Mouse (Mus musculus): ENCODE measurements around the gene Tigit.

Tigit gene

GRCm38 (mm10) chr16:43663978-43664579, at the start of gene Tigit:
Gene Tigit (minus strand): TSS chr16:43664146.
- peak; percentile 17 for DNase-seq

GRCm38 (mm10) chr16:43711361-43711760, 47.4 kb upstream of the Tigit start:
- DNase-seq = no peak

- no peak for DNase-seq
These were observed 46.7 kb upstream of the Tigit start for GRCm38 (mm10) chr16:43710651-43711050.

- no peak for DNase-seq
These were observed 46.2 kb upstream of the Tigit start for GRCm38 (mm10) chr16:43710134-43710475.

GRCm38 (mm10) chr16:43709432-43710133, 45.6 kb upstream of the Tigit start:
- DNase-seq = peak; percentile 54

DNA sequence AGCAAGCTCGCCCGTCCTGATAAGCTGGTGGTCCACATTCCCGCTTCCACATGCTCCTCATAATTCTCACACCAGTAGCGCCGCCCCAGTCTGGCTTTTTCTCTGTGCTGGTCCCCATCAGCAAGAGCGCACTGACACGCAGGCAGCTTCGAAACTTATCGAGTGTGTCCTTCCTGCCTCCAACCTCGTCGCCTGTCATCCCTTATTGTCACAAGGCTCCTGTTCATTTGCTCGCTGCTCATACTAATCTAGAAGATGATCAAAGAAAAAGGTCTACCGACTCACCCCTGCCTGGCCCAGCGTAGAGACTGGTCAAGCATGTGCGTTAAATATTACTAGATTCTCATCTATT, 45.1 kb upstream of the Tigit start:
- peak; percentile 46 for DNase-seq

DNA sequence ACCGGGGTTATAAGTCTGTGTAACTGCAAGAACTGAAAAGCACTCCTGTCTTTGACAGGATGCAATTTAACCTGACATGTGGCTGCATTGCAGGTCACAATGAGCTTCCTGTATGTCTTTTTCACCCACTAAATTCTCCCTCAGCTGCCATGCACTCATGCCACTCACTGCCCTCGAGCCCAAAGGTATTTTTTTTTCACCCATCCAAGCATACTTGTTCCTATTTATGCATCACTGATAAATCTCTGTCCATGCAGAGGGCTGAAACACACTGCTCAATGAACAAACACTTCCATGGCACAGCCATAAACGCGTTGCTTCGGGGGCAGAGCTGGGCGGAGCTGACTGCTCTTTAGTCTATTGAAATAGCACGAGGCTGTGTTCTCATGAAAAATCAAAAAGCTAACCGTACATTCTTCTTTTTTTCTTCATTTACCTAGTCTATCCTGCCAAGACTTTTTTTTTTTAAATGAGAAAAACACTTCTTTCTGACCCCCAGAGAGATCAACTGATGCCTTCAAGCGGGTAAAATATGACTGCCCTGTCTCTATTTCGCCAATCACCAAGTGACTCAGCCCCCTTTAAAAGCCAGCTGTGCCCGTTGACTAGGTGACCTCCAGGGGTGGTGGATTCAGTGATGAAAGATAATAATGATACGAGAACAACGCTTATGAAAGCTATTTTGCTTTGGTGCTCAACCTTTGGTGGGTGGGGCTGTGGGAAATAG, 44.6 kb upstream of the Tigit start:
- DNase-seq = peak; percentile 43

- DNase-seq = no peak
These were observed 38.0 kb upstream of the Tigit start for GRCm38 (mm10) chr16:43701765-43702504.

GRCm38 (mm10) chr16:43700575-43700974, 36.6 kb upstream of the Tigit start:
- no peak for DNase-seq

DNA sequence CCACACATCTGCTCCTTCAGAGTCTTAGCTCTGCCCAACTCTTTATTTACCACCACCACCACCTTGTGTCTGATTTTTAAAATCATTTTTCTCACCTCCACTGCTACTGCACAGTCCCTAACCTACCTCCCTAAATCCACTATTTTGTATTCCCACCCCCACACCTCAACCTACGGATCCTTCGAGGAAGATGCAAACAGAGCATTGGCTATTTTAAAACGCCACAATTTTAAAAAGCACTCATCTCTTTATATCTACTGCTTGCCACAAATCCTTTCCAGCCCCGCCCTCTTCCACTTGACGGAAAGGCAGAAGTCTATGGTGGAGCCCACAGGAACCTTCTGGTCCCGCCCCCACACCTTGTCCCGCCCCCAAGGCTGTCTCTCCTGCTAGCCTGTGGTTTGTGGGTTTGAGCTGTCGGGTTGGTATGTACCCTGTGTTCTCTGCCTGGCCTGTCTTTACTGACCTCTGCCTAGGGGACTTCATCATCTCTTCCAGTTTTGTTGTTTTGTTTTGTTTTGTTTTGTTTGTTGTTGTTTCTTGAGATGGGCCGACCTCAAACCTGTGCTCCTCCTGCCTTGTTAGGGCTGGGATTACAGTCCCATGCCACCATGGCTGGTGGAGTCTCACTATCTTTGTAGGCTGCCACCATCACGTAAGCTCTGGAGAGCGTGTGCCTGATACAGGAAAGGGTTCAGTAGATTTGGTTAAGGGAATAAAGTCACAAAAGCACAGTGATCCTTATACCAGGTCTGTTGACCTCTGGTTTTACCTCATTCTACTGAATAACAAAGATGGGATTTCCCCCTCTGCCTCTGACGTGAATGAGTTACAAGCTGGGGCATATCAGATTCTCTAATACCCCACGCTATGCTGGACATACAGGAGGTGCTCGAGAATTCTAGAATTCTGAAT, 35.0 kb upstream of the Tigit start:
- DNase-seq = peak; percentile 71

DNA sequence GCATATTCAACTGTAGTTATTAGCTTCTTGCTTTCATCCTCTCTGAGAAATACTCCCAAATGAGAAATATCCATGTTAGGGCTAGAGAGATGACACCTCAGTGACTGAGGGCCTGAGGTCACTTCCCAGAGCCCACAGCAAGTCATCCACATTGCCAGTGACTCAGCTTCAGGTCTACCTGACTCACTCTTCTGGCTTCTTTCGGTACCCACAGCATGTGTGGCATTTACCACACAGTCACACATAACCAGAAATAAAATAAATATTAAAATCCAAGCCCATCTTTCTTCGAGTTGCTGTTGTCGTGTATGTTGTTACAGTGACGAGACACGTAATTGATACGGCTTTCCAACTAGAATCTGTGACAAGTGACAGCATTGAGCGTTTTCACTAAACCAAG, 33.8 kb upstream of the Tigit start:
- no peak for DNase-seq

DNA sequence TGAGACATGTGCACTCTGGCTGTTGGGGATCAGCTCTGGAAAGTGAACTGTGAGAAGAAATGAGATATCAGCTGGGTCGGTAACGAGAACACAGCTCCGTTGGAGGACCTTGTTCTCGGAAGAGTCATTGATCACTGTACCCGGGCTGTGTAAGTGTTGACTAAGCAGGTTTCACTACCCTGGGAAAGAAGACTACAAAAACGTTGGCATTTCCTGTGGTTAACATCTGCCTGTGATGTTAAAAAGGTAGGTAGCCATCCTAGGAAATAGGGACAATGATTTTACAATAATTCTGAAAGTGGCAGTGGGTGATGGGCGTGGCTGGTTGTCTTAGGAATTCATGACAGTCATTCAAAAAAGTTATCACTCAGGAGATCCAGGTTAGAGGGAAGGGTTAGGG, 31.9 kb upstream of the Tigit start:
- no peak for DNase-seq

DNA sequence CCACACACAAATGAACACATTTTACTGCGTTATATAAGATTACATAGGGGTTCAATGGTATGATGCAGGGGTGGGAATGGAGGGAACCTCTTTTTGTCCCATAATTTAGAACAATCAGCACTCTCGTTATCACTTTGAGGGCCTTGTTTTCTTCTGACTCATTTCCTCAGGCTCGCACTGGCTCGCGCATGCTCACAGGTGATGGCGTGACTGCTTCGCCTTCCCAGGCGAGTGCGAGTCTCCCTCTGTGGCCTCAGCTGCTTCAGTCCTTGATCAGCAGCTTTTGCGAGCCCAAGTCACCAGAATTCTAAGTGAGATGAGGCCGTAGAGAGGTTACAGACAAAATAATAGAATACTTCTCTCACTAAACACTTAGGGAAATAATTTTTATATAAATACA, 30.2 kb upstream of the Tigit start:
- no peak for DNase-seq

- no peak for DNase-seq
These were observed 28.7 kb upstream of the Tigit start for GRCm38 (mm10) chr16:43692611-43693010.

GRCm38 (mm10) chr16:43691741-43692140, 27.8 kb upstream of the Tigit start:
- DNase-seq = no peak

- DNase-seq = no peak
These were observed 27.0 kb upstream of the Tigit start for GRCm38 (mm10) chr16:43690912-43691311.

- peak; percentile 34 for DNase-seq
These were observed 26.3 kb upstream of the Tigit start for GRCm38 (mm10) chr16:43690211-43690690.

DNA sequence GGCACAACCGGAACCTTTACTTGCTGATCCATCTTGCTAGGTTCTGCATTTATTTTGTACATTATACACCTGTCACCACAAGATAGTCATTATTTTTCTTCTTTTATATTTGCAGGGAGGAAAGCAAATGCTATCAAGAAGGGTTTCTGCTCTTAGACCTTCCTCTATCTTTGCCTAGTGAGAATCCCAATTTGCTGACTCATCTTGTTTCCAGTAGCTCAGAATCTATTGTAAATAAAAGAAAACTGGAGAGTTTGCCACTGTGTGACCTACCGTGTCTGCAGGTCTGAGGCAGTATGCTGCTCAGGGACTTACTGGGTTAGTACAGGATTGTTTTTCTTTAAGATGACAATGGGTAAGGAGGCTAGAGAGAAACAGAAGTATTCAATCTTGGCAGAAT, 24.0 kb upstream of the Tigit start:
- DNase-seq = no peak

DNA sequence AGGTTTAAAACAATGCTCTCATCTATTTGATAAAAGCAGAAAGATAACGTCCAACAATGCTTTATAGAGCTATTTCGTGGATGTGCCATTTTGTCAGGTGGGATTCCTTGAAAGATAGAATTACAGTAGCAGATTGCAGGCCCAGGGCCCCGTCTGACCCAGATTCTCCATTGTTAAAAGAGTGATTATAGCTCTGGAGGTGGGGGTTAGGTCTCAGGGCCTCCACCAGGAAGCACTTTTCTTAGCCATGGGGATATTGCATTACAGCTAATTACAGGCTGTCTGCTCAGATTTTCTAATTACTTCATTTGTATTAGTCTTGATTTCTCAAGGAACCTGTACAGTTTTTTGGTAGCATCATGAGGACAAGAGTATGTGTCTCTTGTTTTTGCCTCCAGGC, 10.5 kb upstream of the Tigit start:
- no peak for DNase-seq

GRCm38 (mm10) chr16:43672697-43673096, 8.8 kb upstream of the Tigit start:
- DNase-seq = no peak

GRCm38 (mm10) chr16:43671972-43672371, 8.0 kb upstream of the Tigit start:
- no peak for DNase-seq

DNA sequence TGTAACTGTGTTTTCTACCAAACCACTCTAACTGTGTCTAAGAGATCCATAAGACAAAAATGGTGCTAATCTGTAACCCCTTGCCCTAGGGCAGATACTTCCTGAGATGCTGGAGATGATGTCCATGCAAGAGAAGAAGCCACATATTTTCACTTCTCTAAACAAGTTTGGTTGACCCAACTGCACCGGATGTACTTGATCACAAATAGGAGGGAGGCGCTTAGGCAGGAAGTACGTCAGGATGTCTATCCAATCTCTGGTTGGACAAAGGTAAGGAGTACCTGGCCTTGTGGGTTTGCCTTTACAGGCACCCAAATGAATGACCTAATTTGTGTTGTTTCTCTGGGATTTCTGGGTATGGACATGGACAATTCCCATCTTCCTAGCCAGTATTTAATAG, 4.3 kb upstream of the Tigit start:
- DNase-seq = no peak
